Mouse (Mus musculus): ENCODE measurements around the gene Lhfpl1.
A peak's percentile ranks its signal among the peaks of the same experiment; 100 is the strongest.
"Not testable (repeated sequence)": the region's sequence is repeated elsewhere in the genome, so short reads cannot be mapped to it uniquely, and the experiment has no call there.

The Lhfpl1 gene

GRCm38 (mm10) chrX:145348377-145349203 is at the start of gene Lhfpl1:
Gene Lhfpl1, minus strand, starts transcription at chrX:145349089.
- no peak for DNase-seq (ENCODE audit: low spot score)

GRCm38 (mm10) chrX:145371839-145372238 is 22.9 kb upstream of the Lhfpl1 start:
- DNase-seq (ENCODE audit: low spot score), result no peak

GRCm38 (mm10) chrX:145362527-145362926 is 13.6 kb upstream of the Lhfpl1 start:
- peak; percentile 6 for DNase-seq (ENCODE audit: low spot score)

DNA sequence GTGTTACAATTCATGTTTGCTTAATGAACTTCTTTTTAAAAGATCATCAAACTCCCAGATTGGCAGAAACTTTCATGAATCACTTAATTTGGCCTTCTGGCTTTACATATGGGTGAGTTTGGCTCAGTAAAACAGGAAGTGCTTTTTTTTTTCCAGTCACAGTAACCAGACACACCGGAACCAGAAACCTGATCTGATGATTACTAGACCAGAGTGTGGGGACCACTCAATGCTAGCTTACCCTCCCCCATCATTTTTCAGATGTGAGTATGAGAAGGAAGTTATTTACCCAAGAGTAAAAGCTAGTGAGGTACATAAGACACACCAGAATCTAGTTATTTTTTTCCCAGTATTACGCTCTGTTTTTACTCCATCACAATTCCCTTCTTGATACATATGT is 6.5 kb downstream of the Lhfpl1 start:
- DNase-seq (ENCODE audit: low spot score), result no peak

GRCm38 (mm10) chrX:145336141-145336540 is 12.7 kb downstream of the Lhfpl1 start:
- no peak for DNase-seq (ENCODE audit: low spot score)

GRCm38 (mm10) chrX:145308555-145308954 is 40.3 kb downstream of the Lhfpl1 start:
- no peak for DNase-seq (ENCODE audit: low spot score)

DNA sequence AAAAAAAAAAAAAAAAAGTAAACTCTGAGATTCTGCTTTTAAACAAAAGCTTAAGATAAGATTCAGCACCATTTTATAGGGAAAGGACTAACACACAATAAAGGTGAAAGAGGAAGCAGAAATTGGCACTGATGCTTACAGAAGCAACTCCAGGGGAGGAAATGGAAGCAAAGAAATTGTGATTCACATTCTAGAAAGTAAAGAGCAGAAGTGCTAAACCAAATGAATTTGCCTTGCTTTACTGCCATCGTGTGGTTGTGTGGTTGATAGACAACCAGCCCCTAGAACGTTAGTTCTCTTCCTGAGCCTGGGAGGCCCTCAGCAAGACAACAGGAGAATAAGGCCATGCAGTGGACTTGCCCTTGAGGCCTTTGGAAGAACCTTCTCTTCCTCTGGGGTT is 41.7 kb downstream of the Lhfpl1 start:
- no peak for DNase-seq (ENCODE audit: low spot score)

DNA sequence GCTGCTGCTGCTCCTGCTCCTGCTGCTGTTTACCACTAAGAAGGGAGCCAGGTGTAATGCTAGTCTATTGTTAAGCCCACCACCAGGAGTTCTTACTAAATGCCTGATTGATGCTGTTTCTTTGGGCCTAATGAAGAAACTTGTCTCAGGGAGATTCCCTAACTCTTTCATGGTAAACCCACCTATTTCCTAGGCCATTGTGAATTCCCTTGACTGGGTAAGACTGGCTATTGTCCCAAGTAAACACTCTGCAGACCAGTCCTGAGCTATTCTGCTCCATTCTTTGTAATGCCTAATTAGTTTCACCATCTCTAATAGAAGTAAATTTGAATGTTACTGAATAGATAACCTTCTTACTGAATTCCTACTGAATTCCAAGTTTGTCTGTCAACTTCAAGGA is 48.7 kb downstream of the Lhfpl1 start:
- not testable (repeated sequence) for DNase-seq (ENCODE audit: low spot score)

DNA sequence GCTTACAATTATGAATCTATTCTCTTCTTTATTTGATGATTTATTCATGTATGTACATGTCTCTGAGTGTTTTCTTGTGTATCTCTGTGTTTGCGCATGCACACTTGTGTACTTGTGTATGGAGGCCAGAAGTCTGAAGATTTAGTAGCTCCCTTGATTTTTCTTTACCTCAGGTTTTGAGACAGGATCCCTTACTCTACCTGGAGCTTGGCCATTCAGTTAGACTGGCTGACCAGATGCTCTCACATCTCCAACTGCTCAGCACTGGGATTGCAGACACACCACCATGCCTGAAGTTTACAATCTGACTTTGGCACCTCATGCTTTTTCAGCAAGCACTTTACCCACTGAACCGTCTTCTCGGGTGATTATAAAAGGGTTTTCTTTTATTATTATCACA is 76.7 kb downstream of the Lhfpl1 start:
- DNase-seq (ENCODE audit: low spot score), result no peak

- no peak for DNase-seq (ENCODE audit: low spot score)
Observed at GRCm38 (mm10) chrX:145271768-145272167, 77.1 kb downstream of the Lhfpl1 start.

GRCm38 (mm10) chrX:145261803-145262202 is 87.1 kb downstream of the Lhfpl1 start:
- DNase-seq (ENCODE audit: low spot score), result no peak

Data from T-cell, adult 2 months (primary cell).